Mouse (Mus musculus): ENCODE data around the gene Bicc1.

DNA sequence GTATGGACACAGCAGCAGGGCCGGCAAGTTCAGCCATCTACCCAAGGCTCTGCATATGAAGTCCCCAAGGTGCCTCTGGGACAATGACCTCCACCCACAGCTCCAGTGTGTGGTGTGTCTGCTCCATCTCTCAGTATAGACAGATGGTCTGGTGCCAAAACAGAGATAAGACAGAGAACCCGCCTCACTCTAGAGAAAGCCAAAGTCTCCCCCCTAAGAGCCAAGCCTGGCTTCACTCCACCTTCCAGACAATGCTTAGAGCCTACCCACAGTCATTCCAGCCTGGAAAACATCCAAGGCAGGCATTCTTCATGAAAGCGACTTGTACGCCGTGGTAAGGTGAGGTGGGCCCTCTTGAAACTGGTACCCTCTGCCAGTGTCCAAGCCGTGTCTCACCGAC, 107.3 kb downstream of the Bicc1 start:
- TF ChIP-seq CTCF (IDR thresholded peaks at IDR 0.05; ENCODE audit: low read depth, low read length) (no peak), POLR2A (IDR thresholded peaks at IDR 0.05; ENCODE audit: insufficient read depth, low read length) (no peak)
